In the genomic region with DNA sequence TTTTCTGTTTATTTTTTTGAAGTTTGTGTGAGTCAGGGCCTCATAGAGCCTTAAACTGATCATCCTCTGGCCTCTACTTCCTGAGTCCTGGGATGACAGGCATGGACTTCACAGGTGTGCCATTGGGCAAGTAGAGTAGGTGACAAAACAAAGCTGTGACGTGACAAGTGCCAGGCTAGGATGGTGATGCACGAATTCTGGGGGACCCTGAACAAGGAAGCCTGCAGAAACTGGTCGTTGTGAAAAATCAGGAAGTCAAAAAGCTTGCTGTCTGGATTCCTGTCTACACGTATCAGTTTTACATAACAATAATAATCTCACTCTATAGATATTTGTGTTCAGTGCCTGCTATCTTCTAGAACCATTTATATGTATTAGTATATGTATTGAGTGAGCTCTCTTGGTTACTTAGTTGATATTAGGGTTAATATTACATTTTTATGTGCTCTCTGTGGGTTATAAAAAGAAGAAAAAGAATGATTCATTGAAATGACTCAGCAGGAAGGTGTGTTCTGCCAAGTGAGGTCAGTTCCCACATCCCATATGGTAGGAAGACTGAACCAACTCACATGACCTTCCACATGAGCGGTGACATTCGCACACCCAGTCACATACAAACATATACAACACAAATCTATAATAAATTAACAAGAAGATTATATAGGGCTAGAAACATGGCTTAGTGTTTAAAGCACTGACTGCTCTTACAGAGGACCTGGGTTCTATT, we compare ENCODE assay signal across 8 mouse cellular contexts. TPM values are rescaled to one million over a fixed set of nuclear protein-coding genes. Genes with fewer than 3 reads are reported as not detected.
DNase-seq lines count a peak whose midpoint lies in the region; ATAC-seq and TF ChIP-seq lines count a peak whose summit lies in the region.

No protein-coding gene starts in this region.

- no peaks in the 10 kb centered on the region for H3K36me3 ChIP-seq in myocyte (ENCODE audit: control insufficient read depth, insufficient read depth)
- no peaks in the 10 kb centered on the region for H3K36me3 ChIP-seq in midbrain, embryonic 15.5 days (replicated peaks)

- no peak for TF ChIP-seq POLR2A in myocyte (IDR thresholded peaks at IDR 0.05; ENCODE audit: insufficient read length, low read depth)

- H3K27ac ChIP-seq in layer of hippocampus, adult 2 months = peak overlapping the region; percentile 81
- H3K27ac ChIP-seq in midbrain, embryonic 15.5 days = no peak overlapping the region

- H3K4me3 ChIP-seq in layer of hippocampus, adult 2 months = no peak overlapping the region
- H3K4me3 ChIP-seq in myocyte = no peak overlapping the region
- no peak overlapping the region for H3K4me3 ChIP-seq in midbrain, embryonic 15.5 days

- H3K79me2 ChIP-seq in myocyte (ENCODE audit: control insufficient read depth, insufficient read depth) = peaks cover 26% of the 10 kb centered on the region

- no peaks in the 10 kb centered on the region for H3K27me3 ChIP-seq in myocyte (ENCODE audit: control insufficient read depth, insufficient read depth, insufficient read length)
- 0 out of 2 replicates have a peak, but pooled peaks cover 7% of the 10 kb centered on the region for H3K27me3 ChIP-seq in midbrain, embryonic 15.5 days (replicated peaks)

- peak; percentile 21 for DNase-seq in adrenal gland, postnatal 14 days
- no peak for DNase-seq in adrenal gland, postnatal 10 days
- DNase-seq in layer of hippocampus, adult 2 months (ENCODE audit: low spot score in 2 of 2) = no peak
- no peak for DNase-seq in layer of hippocampus, adult 9-11 months

- no peak overlapping the region for H3K9ac ChIP-seq in midbrain, embryonic 15.5 days

- peak; percentile 83 for ATAC-seq in common myeloid progenitor, adult 5-6 weeks (replicated peaks; ENCODE audit: low read depth, poor library complexity, severe bottlenecking)
- ATAC-seq in midbrain, embryonic 15.5 days (replicated peaks) = no peak
- no peak for ATAC-seq in activated CD4-positive, CD25-positive, alpha-beta regulatory T cell, adult 4 months

- peak overlapping the region; percentile 64 for H3K4me2 ChIP-seq in myocyte (ENCODE audit: low read depth)
- no peak overlapping the region for H3K4me2 ChIP-seq in midbrain, embryonic 15.5 days

- TF ChIP-seq CTCF in layer of hippocampus, adult 2 months (conservative IDR thresholded peaks at IDR 0.05) = no peak

- H3ac ChIP-seq in myocyte (ENCODE audit: control insufficient read depth, insufficient read length) = no peak overlapping the region

- H3K9me3 ChIP-seq in midbrain, embryonic 15.5 days = no peaks in the 10 kb centered on the region

- no peaks in the 10 kb centered on the region for H3K4me1 ChIP-seq in midbrain, embryonic 15.5 days

- WGBS in midbrain, embryonic 15.5 days = 84% methylated on average over 6 of the region's 6 CpGs

TF ChIP-seq in myocyte, 11 proteins besides CTCF, POLR2A, EP300 and RAD21:
- TF ChIP-seq REST (IDR thresholded peaks at IDR 0.05; ENCODE audit: insufficient read depth, insufficient read length) (no peak), USF1 (IDR thresholded peaks at IDR 0.05; ENCODE audit: low read depth) (peak; percentile 73)

RNA-seq across cellular contexts. Expression of gene Sntb2, which starts 37.2 kb away (rescaled TPM):
- 24.2 and 28.2 TPM in 2 replicates for total RNA-seq in adrenal gland, postnatal 14 days (2021)
- 10 to 100 TPM; 23.5 to 30.0 TPM for total RNA-seq in adrenal gland, postnatal 10 days (2021)
- total RNA-seq in layer of hippocampus, adult 2 months (2021) = 10 to 100 TPM; 24.8 to 24.9 TPM
- total RNA-seq in common myeloid progenitor, adult 5-6 weeks (2017) = 1.9 and 4.1 TPM in 2 replicates
- polyA plus RNA-seq in myocyte (2012; fragmentation: generic; extraction: Trizol) = 5.6 TPM
- polyA plus RNA-seq in midbrain, embryonic 15.5 days (2015; fragmentation: Nextera tagmentation; extraction: Ambion mirVana) = 5.2 and 5.8 TPM in 2 replicates
- 1 to 10 TPM; 3.1 to 6.1 TPM for polyA plus RNA-seq in activated CD4-positive, CD25-positive, alpha-beta regulatory T cell, adult 4 months (2017; shearing (Covaris generic))

RNA-seq across cellular contexts. Expression of gene Vps4a, which starts 58.3 kb away (rescaled TPM):
- 58.6 and 63.6 TPM in 2 replicates for total RNA-seq in adrenal gland, postnatal 14 days (2021)
- 10 to 100 TPM; 54.5 to 55.5 TPM for total RNA-seq in adrenal gland, postnatal 10 days (2021)
- 100 to 1,000 TPM; 112 to 116 TPM for total RNA-seq in layer of hippocampus, adult 2 months (2021)
- total RNA-seq in common myeloid progenitor, adult 5-6 weeks (2017) = 33.8 and 34.7 TPM in 2 replicates
- 35.4 TPM for polyA plus RNA-seq in myocyte (2012; fragmentation: generic; extraction: Trizol)
- polyA plus RNA-seq in midbrain, embryonic 15.5 days (2015; fragmentation: Nextera tagmentation; extraction: Ambion mirVana) = 147 and 151 TPM in 2 replicates
- polyA plus RNA-seq in activated CD4-positive, CD25-positive, alpha-beta regulatory T cell, adult 4 months (2017; shearing (Covaris generic)) = 10 to 100 TPM; 32.8 to 33.1 TPM
